Mouse (Mus musculus): ENCODE measurements around the gene Rnf222.

Gene Rnf222

DNA sequence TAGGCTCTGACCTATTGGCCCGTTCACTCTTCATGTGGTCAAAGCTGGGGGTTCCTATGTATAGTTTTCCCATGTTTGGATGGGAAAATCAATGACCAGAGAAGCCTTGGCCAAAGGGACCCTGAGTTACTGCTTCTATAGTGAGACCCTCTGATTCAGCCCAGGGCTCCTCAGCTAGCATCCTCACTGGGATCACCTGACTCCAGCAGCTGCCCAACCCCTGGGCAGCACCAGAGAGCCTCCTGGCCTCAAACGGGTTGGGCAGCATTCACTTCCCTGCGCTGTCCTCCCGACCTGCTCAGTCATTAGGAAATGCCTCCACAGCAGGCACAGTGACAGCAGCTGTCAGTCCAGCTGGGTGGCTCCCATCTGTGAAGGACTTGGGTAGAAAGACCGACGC lies at the start of gene Rnf222:
Rnf222 (plus strand) TSS at position 301 of the 400 bp plus-strand sequence.
- no peak for DNase-seq (ENCODE audit: low spot score)

DNA sequence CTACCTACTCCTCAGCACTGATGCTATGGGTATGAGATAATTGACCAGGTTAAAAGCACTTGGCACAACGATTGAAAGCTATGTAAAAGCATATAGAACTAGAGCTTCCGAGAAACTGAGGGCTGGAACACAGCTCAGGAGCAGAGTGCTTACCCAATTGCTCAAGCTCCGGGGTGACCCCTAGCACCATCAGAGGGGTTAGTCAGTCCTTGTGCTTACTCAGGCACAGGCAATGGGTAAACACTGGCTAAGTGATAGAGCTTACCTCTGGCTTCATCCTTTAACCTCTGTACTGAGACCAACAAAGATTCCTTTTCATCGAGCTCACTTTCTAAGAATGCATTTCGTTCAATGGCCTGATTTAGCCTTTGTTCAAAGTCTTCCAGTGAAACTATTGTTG lies 48.7 kb upstream of the Rnf222 start:
- peak; percentile 67 for DNase-seq (ENCODE audit: low spot score)

- DNase-seq (ENCODE audit: low spot score), result no peak
Measured at GRCm38 (mm10) chr11:68850862-68851261, 37.5 kb upstream of the Rnf222 start.

GRCm38 (mm10) chr11:68851644-68852485 lies 36.5 kb upstream of the Rnf222 start:
- DNase-seq (ENCODE audit: low spot score), result peak; percentile 37

DNA sequence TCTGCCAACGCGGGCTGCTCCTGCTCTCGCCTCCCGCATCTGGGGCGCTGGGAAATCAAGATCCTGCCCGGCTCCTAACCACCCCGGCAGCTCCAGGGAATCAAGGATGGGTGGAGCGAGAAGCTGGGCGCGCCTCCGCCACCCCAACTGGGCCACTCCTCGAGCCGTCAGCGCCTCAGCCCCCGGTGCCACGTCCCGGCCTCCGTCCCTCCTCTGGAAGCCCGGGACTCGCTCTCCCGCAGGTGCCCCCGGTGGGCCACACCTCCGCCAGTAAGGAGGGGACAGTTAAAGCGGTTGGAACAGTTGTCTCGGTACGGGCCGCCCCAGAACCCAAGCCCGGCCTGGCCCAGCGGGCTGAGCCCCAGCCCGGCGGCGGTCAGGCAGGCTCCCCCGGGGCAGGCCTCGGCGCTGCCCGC lies 35.9 kb upstream of the Rnf222 start:
- DNase-seq (ENCODE audit: low spot score), result no peak

DNA sequence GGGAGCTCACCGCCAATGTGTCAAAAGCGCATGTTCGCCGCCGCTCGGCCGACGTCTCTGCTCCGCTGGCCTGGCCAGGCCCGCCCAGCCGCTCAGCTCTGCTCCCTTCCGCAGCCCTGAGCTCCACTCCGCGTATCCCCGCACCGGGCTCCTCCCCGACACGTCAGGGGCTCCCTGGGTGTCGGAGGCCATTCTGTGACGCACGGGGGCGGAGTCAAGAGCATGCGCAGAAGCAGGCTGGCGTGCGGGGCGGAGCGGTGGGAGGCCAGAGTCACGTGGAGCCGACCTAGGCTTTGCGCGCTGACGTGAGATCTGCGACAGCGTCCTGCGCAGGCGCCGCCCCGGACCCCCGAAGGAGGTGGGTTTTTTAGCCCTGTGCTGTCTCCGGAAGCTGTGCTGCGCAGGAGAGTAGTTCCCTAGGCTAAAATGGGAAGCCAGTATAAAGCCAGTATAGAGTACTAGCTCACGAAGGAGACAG lies 35.4 kb upstream of the Rnf222 start:
- peak; percentile 100 for DNase-seq (ENCODE audit: low spot score)

- peak; percentile 21 for DNase-seq (ENCODE audit: low spot score)
Measured at GRCm38 (mm10) chr11:68853611-68854401, 34.5 kb upstream of the Rnf222 start.

DNA sequence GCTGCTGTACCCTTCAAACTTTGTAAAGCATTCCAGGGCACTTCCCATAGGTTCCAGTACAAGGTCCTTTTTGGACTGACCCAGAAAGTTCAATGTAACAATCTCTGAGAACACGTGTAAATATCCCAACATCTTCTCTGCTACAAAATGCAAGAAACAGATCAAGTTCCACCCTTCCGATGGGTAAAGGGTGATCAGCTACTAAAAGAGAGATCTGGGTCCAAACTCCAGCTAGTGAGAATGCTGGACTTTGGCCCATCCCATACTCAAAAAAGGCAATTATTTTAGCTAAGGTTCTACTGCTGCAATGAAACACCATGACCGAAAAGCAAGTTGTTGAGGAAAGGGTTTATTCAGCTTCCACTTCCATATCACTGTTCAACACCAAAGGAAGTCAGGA lies 33.7 kb upstream of the Rnf222 start:
- DNase-seq (ENCODE audit: low spot score), result no peak

DNA sequence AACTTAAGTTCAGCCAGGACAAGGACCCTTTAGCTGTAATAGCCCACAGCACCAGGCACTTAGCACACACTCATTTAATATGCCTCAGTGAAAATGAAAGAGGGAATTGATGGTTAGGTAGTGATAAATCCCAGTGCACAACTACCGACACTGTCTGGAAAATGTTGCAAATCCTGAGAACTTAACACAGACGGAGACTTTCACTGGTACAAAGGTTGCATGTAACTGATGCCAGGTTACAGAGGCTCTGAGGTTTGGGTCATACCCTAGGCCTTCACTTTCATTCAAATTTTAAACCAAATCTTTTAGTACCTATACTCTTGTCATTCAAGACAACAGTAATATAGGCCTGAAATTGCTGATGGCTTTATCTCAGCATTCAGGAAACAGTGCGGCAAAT lies 31.0 kb upstream of the Rnf222 start:
- DNase-seq (ENCODE audit: low spot score), result no peak

DNA sequence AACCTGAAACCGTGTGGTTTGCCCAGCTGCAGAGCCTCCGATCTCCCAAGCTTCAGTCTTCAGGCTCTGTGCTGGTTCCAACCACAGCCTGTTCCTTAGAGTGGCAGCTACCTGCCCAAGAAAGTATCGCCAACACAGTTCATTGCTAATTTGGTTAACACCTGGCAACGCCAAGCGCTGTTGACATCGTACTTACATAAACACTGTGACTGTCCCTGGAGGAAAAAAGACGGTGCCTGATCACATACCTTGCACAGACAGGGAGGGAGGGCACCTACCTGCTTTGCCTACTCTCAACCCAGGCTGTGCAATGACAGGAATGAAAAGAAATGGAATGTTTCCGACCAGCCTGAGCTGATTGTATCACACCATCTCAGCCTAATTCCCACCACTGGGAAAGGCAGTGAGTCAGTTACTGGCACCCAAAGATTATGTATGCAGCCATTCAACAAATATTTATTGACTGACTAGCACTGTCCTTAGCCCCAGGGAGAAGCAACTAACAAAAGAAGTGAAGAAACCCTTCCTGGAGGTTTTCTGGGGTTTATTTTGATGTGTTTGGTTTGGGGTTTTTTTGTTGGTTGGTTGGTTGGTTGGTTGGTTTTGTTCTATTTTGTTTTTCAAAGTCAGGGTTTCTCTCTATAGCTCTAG lies 28.3 kb upstream of the Rnf222 start:
- no peak for DNase-seq (ENCODE audit: low spot score)

DNA sequence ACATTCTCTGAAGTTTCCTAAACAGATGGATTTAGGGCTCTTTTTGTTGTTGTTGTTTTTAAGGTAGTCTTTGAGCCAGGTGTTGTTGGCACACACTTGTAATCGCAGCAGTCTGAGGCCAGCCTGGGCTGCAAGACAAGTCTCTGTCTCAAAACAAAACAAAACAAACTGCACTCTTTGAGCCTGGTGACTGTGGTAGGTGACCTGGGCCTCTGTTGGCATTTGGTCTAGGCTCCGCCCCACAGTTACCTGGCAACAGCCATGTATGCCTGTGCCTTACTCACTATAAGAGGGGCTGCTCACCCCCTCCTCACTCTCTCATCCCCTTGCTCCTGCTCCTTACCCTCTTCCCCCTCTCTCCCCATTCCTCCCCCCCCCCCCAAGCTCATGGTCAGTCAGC lies 26.1 kb upstream of the Rnf222 start:
- DNase-seq (ENCODE audit: low spot score), result no peak

DNA sequence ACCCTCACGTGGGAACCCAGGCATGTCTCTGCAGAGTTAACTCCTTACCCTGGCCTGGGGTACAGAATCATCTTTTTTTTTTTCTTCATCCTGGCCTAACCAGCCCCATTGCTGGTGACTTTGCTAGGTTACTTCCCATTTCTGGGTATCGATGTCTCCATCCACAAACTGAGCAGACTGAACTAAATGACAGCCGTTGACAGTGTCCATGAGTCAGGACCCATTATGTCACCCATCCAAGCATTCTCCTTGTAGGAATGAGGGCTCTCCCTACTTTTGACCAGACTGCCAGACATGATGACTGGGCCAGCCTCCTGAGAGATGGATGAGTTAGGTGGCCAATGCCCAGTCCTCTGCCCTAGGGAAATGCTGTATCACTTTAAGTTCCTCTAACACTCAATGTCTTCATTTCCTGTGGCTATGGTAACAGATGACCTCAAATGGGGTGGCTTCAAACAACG lies 24.7 kb upstream of the Rnf222 start:
- DNase-seq (ENCODE audit: low spot score), result no peak

- DNase-seq (ENCODE audit: low spot score), result peak; percentile 61
Measured at GRCm38 (mm10) chr11:68864544-68865189, 23.7 kb upstream of the Rnf222 start.

DNA sequence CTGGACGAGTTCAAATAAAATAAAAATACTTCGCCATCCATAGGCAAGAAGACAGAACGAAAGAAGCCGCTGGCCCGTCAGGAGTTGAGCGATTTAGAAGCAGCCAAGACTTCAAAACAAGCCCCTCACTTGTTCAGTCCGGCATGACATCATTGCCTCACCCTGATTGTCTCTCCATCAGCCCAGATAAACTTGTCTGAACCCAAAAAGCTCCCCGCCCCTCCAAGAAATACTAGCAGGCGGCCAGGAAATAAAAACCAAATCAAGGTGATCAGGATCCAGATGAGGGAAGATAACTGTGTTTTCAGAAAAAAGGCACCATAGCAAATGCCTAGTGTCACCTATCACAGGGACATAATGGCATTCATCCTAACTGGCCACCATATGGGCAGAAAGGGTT lies 17.1 kb upstream of the Rnf222 start:
- DNase-seq (ENCODE audit: low spot score), result no peak

GRCm38 (mm10) chr11:68871748-68872147 lies 16.6 kb upstream of the Rnf222 start, which contains the start of gene Ndel1:
Gene Ndel1 (minus strand): TSS chr11:68871858.
- peak; percentile 8 for DNase-seq (ENCODE audit: low spot score)

DNA sequence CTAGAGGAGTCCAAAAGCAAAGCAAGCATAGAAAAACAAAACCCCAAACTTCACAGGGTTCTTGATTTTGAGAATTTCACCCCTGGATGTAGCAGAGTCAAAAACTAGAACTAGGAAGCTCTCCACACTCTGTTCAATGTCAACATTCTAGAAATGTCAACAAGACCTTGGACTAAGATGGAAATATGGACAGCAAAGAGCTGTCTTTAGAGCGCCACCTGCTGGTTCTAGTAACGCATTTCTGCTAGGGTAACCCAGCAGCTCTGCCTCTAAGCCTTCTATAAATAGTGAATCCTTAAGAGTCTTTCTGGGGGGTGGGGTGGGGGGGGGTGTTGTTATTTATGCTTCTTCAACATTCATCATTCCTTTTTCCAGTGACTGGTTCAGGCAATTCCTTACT lies 13.5 kb upstream of the Rnf222 start:
- DNase-seq (ENCODE audit: low spot score), result peak; percentile 59

GRCm38 (mm10) chr11:68878811-68879210 lies 9.5 kb upstream of the Rnf222 start:
- DNase-seq (ENCODE audit: low spot score), result no peak

- no peak for DNase-seq (ENCODE audit: low spot score)
Measured at GRCm38 (mm10) chr11:68882107-68882506, 6.2 kb upstream of the Rnf222 start.

GRCm38 (mm10) chr11:68883843-68884242 lies 4.5 kb upstream of the Rnf222 start:
- no peak for DNase-seq (ENCODE audit: low spot score)

- DNase-seq (ENCODE audit: low spot score), result no peak
Measured at GRCm38 (mm10) chr11:68884368-68884767, 4.0 kb upstream of the Rnf222 start.

GRCm38 (mm10) chr11:68886091-68886490 lies 2.3 kb upstream of the Rnf222 start:
- DNase-seq (ENCODE audit: low spot score), result no peak

DNA sequence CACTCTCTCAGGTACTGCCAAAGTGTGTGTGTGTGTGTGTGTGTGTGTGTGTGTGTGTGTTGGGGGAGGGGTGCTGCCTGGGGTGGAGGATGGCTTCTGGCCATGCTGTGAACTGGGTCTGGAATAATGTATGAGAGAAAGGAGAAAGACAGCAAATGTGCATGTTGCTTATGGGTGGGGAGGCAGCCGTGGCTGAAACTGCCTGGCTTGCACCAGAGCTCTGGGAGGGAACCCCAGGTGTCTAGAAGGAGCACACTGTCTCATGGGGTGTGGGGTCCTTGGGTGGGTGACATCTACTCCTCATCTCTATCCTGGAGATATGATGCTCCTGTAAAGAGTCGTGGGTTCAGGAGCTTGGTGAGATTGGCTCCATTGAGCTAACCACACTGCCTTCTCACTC lies 300 bp downstream of the Rnf222 start:
- no peak for DNase-seq (ENCODE audit: low spot score)
